Comparison of ENCODE assay signal across 7 mouse cellular contexts in the genomic region with DNA sequence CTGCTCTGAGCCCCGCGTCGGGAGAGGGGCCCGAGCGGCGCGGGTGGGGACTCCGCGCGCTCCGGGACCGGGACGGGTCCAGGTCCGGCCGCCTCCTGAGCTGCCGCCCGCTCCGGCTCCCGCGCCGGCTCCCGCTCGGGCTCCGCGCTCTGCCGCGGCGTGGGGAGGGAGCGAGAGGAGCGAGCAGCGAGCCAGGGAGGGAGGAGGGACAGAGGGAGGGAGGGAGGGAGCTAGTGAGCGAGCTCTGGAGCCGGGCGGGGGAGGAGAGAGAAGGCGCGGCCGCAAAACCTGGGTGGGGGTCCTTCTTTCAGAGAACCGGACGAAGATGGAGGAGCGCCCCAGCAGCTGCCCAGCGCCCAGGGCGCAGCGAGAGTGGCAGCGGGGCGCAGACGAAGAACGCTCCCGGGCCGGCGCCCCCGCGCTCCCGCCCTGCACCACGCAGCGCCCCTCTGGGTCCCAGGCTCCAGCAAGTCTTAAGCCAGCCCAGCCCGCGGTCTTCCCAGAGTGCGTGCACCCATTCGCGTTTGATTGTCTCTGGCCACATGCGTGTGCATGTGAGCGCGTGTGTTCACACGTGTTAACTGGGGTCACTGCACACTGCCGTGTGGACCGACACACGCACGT.
DNase-seq lines count a peak whose midpoint lies in the region; ATAC-seq and TF ChIP-seq lines count a peak whose summit lies in the region.

No protein-coding gene starts in this region.

- H3K36me3 ChIP-seq in lung, postnatal 0 days (ENCODE audit: insufficient read depth, low read length): no peaks in the 10 kb centered on the region
- no peaks in the 10 kb centered on the region for H3K36me3 ChIP-seq in small intestine, adult 2 months (ENCODE audit: control insufficient read depth, insufficient read depth, low read length)

- TF ChIP-seq EP300 in lung, postnatal 0 days (IDR thresholded peaks at IDR 0.05): no peak

- no peak for TF ChIP-seq POLR2A in bone marrow macrophage, adult 2 months (IDR thresholded peaks at IDR 0.05; ENCODE audit: borderline replicate concordance, low read depth, low read length)
- no peak for TF ChIP-seq POLR2A in embryonic fibroblast, embryonic 13.5 days (IDR thresholded peaks at IDR 0.05; ENCODE audit: low read depth, low read length)
- TF ChIP-seq POLR2A in small intestine, adult 2 months (IDR thresholded peaks at IDR 0.05; ENCODE audit: low read depth, low read length): 0 out of 2 replicates have a peak, but pooled peaks have one; percentile 9

- ATAC-seq in lung, postnatal 0 days: peak; percentile 52

- intact Hi-C loops in heart, postnatal 14 days (cut with DNase I): loop anchor here (1.0 to 5.0 kb wide), 3 partner anchors 92 to 433 kb away; no protein-coding TSS in a partner anchor

- peak; percentile 69 for DNase-seq in R1 (ENCODE audit: low read depth, low spot score)
- DNase-seq in heart, postnatal 14 days: peak; percentile 54 to 58
- peak; percentile 71 to 78 for DNase-seq in layer of hippocampus, postnatal 10 days (ENCODE audit: low spot score in 2 of 2)
- DNase-seq in lung, postnatal 0 days (ENCODE audit: low spot score): peak; percentile 50

- no peaks in the 10 kb centered on the region for H3K4me1 ChIP-seq in bone marrow macrophage, adult 2 months (ENCODE audit: control insufficient read depth, insufficient read depth, low read length)
- H3K4me1 ChIP-seq in embryonic fibroblast, embryonic 13.5 days (ENCODE audit: control insufficient read depth, insufficient read depth, low read length): no peaks in the 10 kb centered on the region
- H3K4me1 ChIP-seq in lung, postnatal 0 days (ENCODE audit: insufficient read depth, low read depth, low read length): peaks cover 5% of the 10 kb centered on the region; the same call in 1 of the 2 replicates
- H3K4me1 ChIP-seq in small intestine, adult 2 months (ENCODE audit: control insufficient read depth, insufficient read depth, insufficient read length, low read length): peaks cover 7% of the 10 kb centered on the region; the same call in 1 of the 2 replicates

- 0% methylated on average over 16 of the region's 68 CpGs for WGBS in lung, postnatal 0 days
- under 1% methylated on average over 58 of the region's 68 CpGs for WGBS in small intestine, adult 2 months

- no peak for TF ChIP-seq CTCF in bone marrow macrophage, adult 2 months (IDR thresholded peaks at IDR 0.05; ENCODE audit: low read depth, low read length)
- no peak for TF ChIP-seq CTCF in embryonic fibroblast, embryonic 13.5 days (IDR thresholded peaks at IDR 0.05; ENCODE audit: borderline replicate concordance, insufficient read depth, low read length)
- no peak for TF ChIP-seq CTCF in lung, postnatal 0 days (IDR thresholded peaks at IDR 0.05)
- TF ChIP-seq CTCF in small intestine, adult 2 months (IDR thresholded peaks at IDR 0.05; ENCODE audit: extremely low read depth, insufficient read length, insufficient replicate concordance, low read depth, low read length): no peak

- H3K27ac ChIP-seq in bone marrow macrophage, adult 2 months (ENCODE audit: insufficient read depth, low read depth, low read length): no peak overlapping the region
- no peak overlapping the region for H3K27ac ChIP-seq in embryonic fibroblast, embryonic 13.5 days (ENCODE audit: insufficient read depth, low read length)
- H3K27ac ChIP-seq in lung, postnatal 0 days (ENCODE audit: low read length): no peak overlapping the region
- H3K27ac ChIP-seq in small intestine, adult 2 months (ENCODE audit: insufficient read depth, low read depth, low read length): no peak overlapping the region

- no peak overlapping the region; the same call in 1 of the 2 replicates for H3K9ac ChIP-seq in lung, postnatal 0 days (replicated peaks; ENCODE audit: low read depth)

- peak overlapping the region; percentile 21 for H3K4me3 ChIP-seq in bone marrow macrophage, adult 2 months (ENCODE audit: insufficient read depth, low read length)
- H3K4me3 ChIP-seq in embryonic fibroblast, embryonic 13.5 days (ENCODE audit: insufficient read depth, low read length): peak overlapping the region; percentile 48
- H3K4me3 ChIP-seq in lung, postnatal 0 days (ENCODE audit: low read depth, low read length): peak overlapping the region; percentile 55
- H3K4me3 ChIP-seq in small intestine, adult 2 months (ENCODE audit: low read depth, low read length): peak overlapping the region; percentile 55

- no peaks in the 10 kb centered on the region for H3K9me3 ChIP-seq in lung, postnatal 0 days (ENCODE audit: low read length)

- peak overlapping the region; percentile 98 for H3K4me2 ChIP-seq in lung, postnatal 0 days (replicated peaks; ENCODE audit: low read depth, low read length)

- H3K27me3 ChIP-seq in lung, postnatal 0 days (replicated peaks; ENCODE audit: insufficient read depth, low read length): peaks cover 35% of the 10 kb centered on the region
- H3K27me3 ChIP-seq in small intestine, adult 2 months (ENCODE audit: control insufficient read depth, insufficient read depth, low read length): peaks cover 37% of the 10 kb centered on the region
